Mouse (Mus musculus): ENCODE results near the gene Slc48a1.

The Slc48a1 gene

DNA sequence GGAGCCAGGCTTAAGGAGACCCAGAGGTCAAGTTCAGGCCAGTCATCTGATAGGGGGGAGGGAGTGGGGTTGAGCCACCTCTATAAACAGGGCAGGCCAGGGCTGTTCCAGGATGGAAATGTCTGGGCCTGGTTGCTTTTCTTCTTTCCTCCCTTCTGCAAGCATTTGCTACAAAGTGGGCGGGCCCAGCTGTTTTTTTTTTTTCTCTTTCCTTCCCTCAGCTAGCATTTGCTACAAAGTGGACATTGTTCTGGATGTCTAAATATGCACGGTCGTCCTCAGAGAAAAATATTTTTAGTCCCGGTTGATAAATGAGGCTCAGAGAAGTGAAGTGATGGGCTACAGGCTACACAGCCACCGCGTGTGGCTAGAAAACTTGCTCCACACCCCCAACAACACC lies 23.8 kb upstream of the Slc48a1 start:
- no peak for DNase-seq (ENCODE audit: low spot score)

DNA sequence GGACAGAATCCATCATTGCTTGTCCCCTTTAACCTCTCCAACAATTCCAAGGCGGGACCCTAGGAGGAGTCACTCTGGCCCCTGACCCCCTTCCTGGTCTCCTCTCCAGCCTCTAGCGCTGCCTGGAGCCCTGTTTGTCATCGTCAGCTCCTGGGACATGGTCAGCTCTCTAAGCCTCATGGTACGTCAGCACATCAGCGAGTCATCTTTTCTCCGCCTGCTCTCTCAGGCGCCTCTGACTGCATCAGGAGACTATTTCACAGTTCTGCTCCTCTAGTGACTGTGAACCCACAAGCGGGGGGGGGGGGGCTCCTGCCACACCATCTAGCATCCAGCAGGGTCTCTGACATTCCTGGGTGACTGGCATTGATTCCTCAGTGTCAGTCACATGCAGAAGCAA lies 23.0 kb upstream of the Slc48a1 start:
- no peak for DNase-seq (ENCODE audit: low spot score)

DNA sequence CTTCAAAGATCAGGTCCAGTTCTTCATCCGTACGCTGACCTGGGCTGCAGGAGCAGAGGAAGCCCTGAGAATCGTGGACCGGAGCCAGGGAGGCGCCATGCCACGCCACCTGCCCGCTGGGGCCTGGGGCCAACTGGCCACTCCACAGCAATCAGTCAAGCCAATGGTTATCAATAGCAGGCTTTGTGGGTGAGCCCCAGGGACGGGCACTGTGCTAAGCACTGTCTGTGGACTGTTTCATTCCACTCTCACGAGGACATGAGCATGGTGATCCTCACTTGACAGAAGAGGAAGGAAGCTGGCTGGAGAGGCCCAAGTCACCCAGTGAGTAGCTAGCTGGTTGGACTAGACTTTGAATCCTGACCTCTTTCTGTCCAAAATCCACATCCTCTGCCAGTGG lies 18.3 kb upstream of the Slc48a1 start:
- no peak for DNase-seq (ENCODE audit: low spot score)

DNA sequence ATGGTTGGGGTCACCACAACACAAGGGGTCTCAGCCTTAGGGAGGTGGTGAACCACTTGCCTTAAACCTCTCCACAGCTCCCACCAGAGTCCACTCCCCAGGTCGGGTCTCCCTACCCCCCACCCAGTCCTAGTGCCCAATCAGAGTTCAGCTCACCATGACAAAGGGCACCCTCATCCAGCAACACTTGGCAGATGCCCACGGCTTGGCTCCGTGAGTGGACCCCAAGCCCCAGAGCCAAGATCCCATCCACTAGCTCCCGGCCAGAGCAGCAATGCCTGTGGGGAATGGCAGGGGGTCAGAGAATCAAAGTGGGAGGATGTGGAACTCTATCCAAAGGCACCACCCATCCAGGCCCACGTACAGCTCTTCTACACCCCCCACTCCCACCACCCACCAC lies 17.4 kb upstream of the Slc48a1 start:
- DNase-seq (ENCODE audit: low spot score), result no peak

DNA sequence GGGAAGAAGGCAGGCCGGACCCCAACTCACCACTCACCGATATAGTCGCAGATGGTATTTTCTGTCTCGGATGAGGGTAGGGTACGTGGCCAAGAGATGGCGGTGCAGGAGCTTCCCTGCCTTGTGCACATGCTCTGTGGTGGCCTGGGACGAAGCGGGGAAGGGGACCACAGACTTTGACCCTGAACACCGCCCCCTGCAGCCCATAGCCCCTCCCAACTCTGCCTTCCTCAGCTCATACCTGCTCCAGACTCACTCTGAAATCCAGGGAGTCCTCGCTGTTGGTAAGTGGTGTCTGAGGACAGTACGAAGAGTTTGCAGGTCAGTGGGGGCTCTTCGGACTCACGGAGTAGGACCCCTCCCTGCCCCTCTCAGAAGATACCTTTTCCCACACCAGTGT lies 16.9 kb upstream of the Slc48a1 start:
- DNase-seq (ENCODE audit: low spot score), result no peak

DNA sequence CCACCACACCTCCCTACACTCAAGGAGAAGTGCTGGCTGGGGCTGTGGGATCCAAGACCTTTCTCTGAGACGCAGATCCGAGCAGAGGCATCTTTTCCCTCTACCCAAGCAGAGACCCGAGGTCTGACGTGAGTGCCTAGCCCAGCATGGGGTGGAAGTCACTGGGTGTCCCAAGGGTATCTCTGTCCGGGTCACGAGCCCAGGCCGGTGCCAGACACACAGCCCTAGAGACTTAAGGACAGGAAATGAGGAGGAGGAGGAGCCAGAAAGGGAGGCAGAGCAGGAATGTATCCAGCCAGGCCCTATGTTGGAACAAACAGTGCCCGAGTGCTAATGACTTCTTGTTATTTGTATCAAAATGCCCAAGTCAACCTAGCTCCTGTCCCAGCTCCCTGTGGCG lies 15.6 kb upstream of the Slc48a1 start:
- DNase-seq (ENCODE audit: low spot score), result no peak

DNA sequence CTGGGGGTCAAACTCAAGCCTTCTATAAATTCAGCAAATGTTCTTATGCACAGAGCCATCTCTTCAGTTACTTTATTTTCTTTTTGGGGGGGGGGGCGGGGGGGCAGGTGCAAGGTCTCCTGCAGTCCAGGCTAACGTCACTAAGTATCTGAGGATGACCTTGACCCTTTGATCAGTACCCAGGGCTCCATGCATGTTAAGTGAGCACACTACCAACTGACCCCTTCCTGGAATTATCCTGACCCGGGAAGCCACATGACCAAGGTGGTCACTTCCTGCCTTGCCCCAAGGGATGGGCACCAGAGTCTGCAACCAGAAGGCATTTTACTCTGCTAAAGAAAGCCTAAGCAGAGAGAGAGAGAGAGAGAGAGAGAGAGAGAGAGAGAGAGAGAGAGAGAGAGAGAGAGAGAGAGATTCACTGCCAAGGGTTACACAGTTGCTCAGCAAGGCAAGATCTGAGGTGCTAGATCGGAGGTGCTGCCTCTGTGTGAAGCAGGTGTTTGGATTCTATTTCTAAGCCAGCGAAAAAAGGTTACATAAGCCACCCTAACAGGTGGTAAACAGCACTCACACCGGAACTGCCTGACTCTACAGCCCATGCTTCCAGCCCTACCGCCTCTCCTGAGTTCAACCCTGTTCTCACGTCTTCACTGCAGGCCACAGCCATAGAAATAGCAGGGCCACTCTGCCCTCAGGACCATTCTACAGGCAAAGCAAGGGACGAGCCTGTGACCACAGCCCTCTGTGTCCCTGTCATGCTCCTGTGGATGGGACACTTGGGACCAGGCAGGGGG lies 14.9 kb upstream of the Slc48a1 start:
- DNase-seq (ENCODE audit: low spot score), result no peak

DNA sequence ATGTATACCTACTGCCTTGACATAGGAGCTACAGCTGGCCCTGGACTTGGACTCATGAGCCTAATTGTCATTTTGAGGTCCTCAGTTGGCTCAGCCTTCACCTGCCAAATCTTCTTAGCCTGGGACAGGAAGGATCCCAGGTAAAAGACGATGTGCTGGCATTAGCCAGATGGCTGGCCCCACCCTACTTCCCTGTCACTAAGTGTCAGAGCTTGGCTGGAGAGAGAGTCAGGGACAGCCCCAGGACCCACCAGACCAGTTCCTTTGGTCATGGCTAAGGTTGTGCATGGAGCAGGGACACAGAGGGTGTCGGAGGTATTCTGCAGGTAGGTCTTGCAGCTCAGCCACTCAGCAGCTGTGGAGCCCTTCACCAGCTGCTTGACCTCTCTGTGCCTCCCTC lies 13.8 kb upstream of the Slc48a1 start:
- no peak for DNase-seq (ENCODE audit: low spot score)

DNA sequence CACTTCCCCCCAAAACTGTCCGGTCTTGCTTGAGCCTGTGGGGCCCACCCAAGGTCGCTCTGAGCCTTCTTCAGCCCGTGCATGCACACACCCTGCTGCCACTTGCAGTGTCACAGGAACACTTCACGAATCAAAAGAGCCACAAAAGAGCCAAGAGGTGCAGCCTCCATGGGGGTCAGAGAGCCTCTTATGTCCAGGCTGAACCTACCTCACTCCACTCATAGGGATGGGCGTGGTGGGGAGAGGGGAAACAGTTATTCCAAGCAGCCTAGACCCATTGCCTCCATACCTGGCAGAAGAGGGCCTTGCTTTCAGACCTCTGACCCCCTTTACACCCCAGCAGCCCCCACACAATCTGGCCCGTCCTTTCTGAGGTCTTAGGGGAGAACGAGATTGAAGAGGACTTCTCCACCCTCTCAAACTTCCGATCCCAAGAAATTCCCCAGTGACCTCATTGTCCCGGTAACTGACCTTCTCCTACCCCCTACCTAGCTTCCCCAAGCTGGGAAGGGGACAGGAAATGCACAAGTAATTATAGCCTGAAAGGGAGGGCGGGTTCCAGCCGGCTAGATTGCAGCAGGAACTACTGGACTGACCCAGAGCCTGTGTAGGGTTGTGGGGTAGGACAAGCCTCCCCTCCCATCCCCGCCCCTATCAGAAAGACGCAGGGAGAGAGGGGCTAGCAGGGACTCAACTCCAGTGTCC lies 13.1 kb upstream of the Slc48a1 start:
- DNase-seq (ENCODE audit: low spot score), result no peak

DNA sequence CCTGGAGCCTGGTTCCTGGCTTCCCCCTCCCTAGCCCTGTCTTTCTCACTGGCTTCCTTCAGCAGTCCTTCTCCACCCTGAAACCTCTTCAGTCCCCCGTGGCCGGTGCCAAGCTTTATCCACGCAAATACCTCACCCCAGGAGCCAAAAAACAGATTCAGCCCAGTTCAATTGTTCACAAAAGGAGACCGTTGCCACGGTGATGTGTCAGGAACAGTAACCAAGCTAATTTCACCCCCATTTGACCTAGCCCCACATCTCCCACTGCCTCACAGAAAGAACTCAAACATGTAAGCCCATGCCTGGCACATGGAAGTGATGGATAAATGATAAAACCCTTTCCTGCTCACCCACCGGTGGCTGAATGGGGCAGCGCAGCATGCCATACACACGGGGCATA lies 12.1 kb upstream of the Slc48a1 start:
- no peak for DNase-seq (ENCODE audit: low spot score)

DNA sequence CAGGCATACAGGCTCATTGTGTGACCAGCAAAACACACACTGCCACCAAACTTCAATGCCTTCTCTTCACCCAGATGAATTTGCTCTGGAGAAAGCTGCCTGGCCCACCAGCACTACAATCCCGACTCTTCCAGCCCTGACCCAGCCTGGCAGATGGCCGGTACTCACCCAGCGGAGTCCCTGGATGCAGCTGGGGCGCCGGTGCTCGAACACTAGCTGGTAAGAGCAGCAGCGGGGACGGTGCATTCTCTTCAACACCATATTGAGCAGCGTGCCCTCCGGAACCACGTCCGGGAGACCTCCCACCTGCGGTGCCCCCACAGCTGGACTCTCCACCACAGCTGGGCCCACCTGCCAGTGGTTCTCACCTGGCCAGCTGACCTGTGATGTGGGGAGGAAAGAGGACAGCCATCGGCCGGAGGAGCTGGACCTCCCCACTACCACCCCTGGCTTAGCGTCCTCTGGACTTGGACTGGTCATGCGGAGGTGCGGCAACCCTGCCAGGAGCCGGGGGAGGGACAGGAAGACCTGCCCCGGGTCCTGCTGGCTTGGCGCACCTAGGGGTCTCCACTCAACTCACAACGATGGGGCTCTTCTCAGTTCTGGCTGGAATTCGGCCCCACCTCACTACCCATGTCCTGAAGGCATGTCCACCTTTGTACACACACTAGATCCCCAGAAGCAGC lies 11.6 kb upstream of the Slc48a1 start:
- DNase-seq (ENCODE audit: low spot score), result no peak

DNA sequence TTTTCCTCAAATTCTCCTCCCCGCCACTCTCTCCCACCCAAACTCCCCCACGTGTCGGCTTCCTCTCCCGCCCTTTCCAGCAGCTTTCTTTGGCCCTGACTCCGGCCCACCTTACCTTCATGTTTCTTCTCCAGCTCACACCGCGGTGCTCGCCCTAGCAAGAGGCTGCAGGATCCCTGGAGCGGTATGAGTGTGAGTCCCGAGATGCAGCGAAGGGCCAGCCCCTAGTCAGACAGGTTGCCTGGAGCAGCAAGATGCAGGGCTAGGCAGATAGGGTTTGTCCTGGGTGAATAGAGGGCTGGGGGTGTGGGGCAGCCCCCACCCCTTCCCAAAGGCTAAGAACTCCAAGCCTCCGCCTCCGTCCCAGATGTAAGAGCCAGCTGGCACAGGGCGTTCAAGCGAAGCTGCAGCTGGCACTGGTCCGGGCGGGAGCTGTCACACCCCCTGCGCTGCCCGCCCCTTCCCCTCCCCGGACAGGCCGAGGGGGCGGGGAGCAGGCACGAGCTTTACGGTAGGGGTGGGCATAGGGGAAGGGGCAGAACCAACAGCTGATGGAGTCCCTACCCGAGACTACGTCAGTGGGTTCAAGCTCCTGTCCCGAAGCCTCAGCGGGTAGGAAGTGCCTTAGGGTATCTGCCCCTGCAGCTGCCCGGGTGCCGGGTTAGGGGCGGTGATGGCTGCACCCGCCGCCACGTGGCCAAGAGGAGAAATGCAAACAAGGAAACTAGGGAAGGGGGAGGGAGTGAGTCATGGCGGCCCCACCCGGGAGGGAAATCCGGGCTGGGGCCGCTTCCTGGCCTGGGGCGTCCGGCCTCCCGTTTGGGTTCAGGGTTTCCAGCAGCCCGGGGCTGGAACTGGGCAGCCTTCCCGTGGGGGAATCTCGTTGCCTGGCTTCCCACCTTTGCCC lies 10.8 kb upstream of the Slc48a1 start, which contains the start of gene Rapgef3:
Rapgef3 (minus strand) TSS at position 693 of the 907 bp plus-strand sequence.
- DNase-seq (ENCODE audit: low spot score), result peak; percentile 84

DNA sequence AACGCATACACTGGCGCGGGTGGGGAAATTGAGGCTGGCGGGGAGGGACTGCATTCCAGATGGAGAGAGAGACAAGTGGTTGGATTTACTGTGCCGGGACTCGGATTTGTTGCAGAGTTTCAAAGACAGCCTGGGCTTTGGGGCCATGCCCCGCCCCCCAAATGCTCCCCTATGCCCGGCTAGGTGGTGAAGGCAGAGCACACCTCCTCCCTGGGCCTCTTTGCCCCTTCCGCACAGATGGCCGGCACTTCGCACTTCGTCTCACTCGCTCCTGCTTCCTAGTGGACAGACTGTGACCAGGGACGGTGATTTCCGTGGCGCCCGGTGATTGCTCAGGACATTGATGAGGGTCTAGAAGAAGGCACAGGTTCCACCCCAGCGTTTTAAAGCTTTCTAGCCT lies 10.1 kb upstream of the Slc48a1 start:
- no peak for DNase-seq (ENCODE audit: low spot score)

DNA sequence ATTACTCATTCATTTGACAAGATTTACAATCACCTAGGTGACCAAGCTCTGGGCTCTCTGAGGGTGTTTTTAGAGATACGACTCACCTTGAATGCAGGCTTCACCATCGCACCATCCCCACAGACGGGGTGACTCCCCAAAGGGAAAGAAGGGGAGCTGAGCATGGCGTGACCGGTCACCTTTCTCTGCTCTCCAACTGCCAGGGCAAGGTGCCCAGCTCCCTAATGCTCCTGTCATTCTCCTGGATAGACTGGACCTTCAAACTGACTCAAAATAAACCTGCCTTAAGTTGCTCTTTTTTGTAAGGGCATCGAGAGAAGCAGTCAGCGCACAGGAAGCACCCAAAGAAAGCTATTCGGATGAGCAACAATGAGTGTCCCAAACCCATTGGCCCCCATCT lies 8.0 kb upstream of the Slc48a1 start:
- DNase-seq (ENCODE audit: low spot score), result no peak

DNA sequence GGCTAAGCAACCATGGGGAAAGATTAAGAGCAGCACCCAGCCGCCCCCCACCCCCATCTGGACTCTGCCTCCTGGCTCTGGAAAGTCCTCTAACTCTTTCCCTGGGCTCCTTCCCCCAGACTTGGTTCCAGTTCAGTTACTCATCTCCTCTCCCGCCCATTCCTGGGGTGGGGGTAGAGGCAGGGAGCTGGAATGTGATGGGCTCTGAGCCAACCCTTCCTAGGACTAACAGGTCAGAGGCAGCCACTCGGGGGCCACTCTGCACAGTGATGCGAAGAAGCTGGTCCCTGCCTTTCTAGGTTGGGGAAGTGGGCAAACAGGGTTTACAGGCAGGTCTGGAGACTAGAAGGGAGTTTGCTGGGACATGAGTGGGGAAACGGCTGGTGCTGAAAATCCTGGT lies 5.2 kb upstream of the Slc48a1 start:
- peak; percentile 45 for DNase-seq (ENCODE audit: low spot score)

DNA sequence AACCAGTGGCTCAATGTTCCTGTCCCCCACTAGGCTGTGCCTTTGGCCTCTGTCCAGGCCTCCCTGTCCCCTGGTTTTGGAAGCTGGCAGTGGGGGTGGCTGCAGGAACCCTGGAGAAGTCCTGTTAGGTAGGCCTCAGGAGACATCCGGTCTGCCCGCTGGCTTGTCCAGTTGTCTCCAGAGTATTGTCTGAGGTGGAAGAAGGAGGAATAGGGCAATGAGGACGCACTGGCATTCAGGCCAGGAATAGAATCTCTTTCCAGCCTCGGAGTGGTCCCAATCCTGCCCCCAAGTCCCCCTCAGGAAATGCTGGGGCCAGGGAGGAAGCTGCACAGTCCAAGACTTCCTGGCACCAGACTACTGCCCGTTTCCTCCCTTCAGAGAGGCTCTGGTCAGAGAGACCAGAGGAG lies 4.4 kb upstream of the Slc48a1 start:
- no peak for DNase-seq (ENCODE audit: low spot score)

DNA sequence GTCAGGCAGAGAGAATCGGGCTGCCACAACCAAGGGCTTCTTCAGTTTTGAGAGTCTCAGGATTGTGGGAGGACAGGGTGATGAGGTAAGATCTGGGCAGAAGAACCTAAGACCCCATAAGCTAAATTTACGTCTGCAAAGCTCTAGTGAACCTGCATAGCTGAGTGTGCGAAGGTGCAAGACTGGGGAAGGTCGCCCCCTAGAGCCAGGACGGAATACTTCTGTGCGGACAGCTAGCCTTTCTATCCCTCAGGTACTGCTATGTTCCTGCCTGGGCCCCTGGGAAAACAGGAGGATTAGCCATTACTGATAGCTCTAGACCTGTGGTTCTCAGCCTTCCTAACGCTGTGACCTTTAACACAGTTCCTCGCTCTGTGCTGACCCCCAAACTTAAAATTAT lies 1.8 kb upstream of the Slc48a1 start:
- peak; percentile 75 for DNase-seq (ENCODE audit: low spot score)

DNA sequence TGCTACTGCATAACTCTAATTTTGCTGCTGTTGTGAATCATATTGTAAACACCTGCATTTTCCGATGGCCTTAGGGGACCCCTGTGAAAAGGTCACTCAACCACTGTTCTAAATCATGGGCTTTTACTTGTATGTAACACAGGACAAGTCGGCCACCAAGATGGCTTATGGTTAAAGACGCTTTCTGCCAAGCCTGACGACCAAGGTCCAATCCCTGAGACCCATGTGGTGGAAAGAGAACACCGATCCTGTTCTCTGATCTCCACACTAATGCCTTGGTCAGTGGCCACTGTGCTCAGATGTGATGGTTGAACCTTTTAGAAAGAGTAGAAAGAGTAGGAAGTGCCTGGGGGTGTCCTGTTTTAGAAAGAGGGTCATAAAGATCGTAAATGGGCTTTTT lies 1.4 kb upstream of the Slc48a1 start:
- no peak for DNase-seq (ENCODE audit: low spot score)

DNA sequence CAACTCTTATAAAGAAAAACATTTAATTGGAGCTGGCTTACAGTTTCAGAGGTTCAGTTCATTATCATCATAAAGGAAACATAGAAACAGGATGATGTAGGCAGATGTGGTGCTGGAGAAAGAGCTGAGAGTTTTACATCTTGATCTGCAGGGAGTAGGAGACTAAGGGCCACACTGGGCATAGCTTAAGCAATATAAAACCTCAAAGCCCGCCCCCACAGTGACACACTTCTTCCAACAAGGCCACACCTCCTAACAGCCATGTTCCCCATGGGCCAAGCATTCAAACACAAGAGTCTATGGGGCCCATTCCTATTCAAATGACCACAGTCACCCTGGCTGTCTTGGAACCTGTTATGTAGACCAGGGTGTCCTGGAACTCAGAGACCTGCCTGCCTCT lies 1.3 kb downstream of the Slc48a1 start:
- no peak for DNase-seq (ENCODE audit: low spot score)

DNA sequence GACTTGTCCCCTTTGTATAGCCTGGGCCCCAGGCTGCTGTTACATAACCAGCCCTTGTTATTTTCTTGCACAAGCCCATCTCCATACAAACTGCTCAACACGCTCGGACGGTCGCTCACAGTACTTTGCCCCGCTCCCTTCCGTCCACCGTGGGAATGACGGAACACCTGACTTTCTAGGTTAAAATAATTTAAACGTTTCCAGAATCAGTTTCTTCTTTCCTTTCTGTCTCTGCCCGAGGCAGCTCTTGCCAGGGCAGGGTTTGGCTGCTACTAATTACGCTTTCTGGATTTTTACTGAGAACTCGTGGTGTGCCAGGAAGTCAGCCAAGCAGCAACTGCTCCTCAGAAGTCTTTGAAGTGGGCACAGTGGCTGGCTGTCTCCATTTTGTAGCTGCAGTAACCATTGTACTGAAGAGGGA lies 2.3 kb downstream of the Slc48a1 start:
- DNase-seq (ENCODE audit: low spot score), result no peak

DNA sequence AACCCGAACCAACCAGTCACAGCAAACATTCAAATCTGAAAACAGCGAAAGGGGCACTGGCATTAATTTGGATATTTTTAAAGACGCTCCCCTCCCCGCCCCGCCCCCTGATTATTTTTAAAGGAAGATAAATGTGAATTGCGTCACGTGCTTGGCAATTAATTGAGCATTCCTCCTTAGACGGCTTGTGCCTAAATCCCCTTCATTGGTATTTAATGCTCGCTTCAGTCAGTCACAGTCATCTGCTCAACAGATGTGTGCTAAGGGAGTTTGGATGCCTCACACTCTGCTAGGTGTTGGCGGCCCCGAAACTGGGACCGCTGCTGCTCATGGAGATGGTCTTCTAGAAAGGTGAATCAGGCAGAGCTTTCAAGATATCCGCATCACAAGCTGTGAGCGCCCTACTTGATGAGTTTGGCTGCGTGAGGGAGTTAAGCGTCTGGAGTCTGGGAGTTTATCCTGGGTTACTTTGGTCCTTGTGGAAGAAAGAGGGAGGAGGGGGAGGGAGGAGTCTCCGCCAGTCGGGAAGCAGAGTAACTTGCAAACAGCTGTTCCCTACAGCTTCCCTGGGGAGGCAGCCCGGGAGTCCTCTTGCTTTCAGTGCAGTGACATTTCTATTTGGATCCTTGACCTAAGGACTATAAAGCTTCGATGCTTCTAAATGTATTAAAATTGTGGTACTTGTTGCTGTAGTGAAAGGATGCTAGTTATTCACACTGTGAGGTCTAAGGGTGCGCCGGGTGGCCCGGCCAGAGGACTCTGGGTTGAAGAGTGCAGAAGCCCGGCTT lies 3.8 kb downstream of the Slc48a1 start:
- DNase-seq (ENCODE audit: low spot score), result no peak
